Mouse (Mus musculus): ENCODE measurements at regions not wholly inside any gene's neighbourhood (a gene's known extent, or its start where the extent isn't known, plus 50 kb on each side); places are given as distances from the start of the nearest gene placed in this dataset.

DNA sequence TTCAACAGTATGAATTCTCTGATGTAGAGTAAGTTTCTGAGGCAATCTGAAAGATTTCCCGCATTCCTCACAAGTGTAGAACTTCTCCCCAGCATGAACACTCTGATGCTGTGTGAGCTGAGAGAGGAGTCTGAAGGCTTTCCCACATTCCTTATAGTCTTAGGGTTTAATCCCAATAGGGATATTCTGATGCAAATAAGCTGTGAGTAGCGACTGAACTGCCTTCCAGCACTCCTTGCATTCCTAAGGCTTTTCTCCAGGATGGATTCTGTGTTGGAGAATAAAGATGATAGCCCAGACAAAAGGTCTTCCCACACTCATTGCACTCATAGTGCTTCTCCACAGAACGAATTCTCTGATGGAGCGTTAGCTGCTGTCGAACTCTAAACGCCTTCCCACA lies 152.6 kb upstream of the Api5 start:
- H3K27me3 ChIP-seq, result no peaks in the 10 kb centered on the region
- ChIA-PET POLR2A (no interaction called here), CTCF (interaction anchor here (0.5 kb wide), 1 partner anchor 123 kb away, joined by 3 read pairs; no protein-coding TSS in a partner anchor)
- ATAC-seq, result no peak
- DNase-seq (ENCODE audit: low read depth, low spot score), result no peak
- TF ChIP-seq CTCF (IDR thresholded peaks at IDR 0.05), result no peak
- in situ Hi-C loops (cut with MboI; ENCODE audit: low pct_unique_long_range_greater_than_20kb), result no loop called here

DNA sequence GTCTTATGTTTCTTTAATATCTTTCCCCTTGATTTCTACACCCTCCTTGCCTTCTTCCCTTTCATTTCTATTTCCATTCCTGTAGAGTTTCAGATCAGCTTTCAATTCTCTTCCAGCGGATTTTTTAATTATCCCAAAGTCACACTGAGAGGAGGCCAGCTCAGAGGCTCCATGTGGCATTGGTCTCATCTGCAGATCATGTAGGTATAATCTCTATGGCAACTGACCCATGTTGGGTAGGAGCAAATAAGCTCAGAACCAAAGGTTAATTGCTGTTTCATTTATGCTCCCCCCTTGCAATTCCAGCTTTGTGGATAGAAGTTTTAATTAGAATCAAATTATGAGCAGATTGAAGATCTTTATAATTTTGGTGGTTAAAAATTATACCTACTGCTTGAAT lies 149.3 kb upstream of the Api5 start:
- no peaks in the 10 kb centered on the region for H3K27me3 ChIP-seq
- no peak for TF ChIP-seq CTCF (IDR thresholded peaks at IDR 0.05)
- ATAC-seq, result no peak
- ChIA-PET CTCF (no interaction called here), POLR2A (no interaction called here)
- in situ Hi-C loops (cut with MboI; ENCODE audit: low pct_unique_long_range_greater_than_20kb), result no loop called here
- DNase-seq (ENCODE audit: low read depth, low spot score), result no peak

DNA sequence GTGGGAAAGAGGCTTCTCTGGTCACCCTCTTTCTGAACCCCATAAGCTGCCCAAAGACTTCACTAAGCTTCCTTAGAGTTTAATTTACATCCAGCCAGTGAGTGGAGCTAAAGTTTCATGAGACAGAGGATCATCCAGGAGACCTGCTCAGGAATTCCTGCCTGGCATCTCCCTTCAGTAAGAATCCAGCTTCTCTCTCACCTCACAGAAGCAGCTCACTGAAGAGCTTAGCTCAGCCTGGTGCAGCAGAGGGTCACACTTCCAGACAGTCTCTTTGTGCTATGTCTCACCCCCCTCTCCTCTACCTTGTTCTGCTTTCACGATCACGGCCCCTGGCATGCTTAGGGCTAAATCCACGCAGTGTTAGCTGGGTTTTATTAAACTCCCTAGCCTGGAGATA lies 133.7 kb upstream of the Api5 start:
- POLR2A ChIA-PET, result no interaction called here
- H3K27me3 ChIP-seq, result no peaks in the 10 kb centered on the region
- in situ Hi-C loops (cut with MboI; ENCODE audit: low pct_unique_long_range_greater_than_20kb), result no loop called here
- ATAC-seq, result no peak
- no peak for TF ChIP-seq CTCF (IDR thresholded peaks at IDR 0.05)
- no peak for DNase-seq (ENCODE audit: low read depth, low spot score)
- CTCF ChIA-PET, result no interaction called here

DNA sequence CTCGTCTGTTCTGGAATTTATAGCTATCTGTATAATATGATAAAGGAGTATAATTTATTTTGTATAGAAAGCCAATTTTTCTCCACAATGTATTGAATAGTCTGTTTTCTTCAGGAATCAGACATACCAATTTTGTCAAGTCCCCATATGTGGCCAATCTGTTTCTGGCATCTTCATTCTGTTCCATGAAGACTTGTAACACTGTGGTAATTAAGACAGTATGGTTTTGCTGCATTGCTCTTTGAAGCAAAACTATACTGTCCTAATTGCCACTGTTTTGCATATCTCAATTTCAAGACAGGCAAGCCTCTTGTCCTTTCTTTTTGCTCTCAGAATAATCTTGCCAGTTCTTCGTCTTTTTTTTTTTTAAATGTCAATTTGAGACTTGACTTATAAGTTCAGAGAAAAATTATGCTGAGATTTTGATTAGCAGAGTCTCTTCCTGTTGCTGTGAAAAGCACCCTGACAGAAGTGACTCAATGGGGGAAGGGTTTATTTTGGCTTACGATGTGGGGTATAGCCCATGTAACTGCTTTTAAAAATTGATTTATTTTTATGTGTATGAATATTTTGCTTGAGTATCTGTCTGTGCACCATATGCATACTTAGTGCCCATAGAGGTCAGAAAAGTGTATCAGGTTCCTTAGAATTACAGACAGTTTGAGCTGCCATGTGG lies 103.4 kb upstream of the Api5 start:
- H3K27me3 ChIP-seq, result no peaks in the 10 kb centered on the region
- ATAC-seq (no peak), DNase-seq (ENCODE audit: low read depth, low spot score) (no peak)
- in situ Hi-C loops (cut with MboI; ENCODE audit: low pct_unique_long_range_greater_than_20kb), result no loop called here
- ChIA-PET CTCF (no interaction called here), POLR2A (no interaction called here)
- no peak for TF ChIP-seq CTCF (IDR thresholded peaks at IDR 0.05)

DNA sequence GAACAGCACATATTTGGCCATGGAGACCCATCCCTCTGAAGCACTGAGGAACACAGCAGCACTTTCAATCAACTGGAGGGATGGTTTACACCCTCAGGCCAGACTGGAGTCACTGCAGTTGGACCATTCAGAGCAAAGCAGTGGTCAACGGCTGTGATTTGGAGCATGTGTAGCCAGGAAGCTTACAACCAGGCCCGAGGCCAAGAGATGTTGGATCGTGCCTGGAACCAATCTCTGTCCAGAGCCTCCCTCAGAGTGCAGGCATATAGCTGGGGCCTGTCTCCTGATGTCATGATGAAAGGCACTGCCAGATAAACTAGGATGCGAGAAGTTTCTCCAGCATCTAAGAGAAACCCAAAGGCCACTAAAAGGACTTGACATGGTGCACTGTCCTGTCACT lies 98.7 kb upstream of the Api5 start:
- DNase-seq (ENCODE audit: low read depth, low spot score) (no peak), ATAC-seq (no peak)
- ChIA-PET POLR2A (no interaction called here), CTCF (no interaction called here)
- no peak for TF ChIP-seq CTCF (IDR thresholded peaks at IDR 0.05)
- H3K27me3 ChIP-seq, result no peaks in the 10 kb centered on the region
- in situ Hi-C loops (cut with MboI; ENCODE audit: low pct_unique_long_range_greater_than_20kb), result no loop called here

DNA sequence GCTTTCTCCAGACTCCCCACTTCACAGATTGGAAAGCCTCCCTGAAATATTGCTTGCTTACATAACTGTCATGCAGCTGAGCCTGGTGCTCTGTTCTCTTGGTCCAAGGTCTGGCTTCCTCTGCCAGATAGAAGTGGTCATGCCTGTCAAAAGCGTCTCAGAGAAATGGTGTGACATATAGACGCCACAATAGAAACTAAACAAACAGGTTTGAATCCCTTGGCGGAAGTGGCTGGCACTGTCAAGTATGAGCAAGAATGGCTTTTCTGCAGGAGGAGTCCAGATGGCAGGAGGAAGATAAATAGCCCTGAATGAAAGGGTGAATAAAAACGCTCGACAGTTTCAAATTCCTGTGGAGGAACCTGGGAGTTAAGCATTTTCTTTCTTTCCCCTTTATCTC lies 93.2 kb upstream of the Api5 start:
- POLR2A ChIA-PET, result no interaction called here
- DNase-seq (ENCODE audit: low read depth, low spot score), result no peak
- no peaks in the 10 kb centered on the region for H3K27me3 ChIP-seq
- in situ Hi-C loops (cut with MboI; ENCODE audit: low pct_unique_long_range_greater_than_20kb), result no loop called here
- ATAC-seq, result no peak
- CTCF ChIA-PET, result no interaction called here
- no peak for TF ChIP-seq CTCF (IDR thresholded peaks at IDR 0.05)

DNA sequence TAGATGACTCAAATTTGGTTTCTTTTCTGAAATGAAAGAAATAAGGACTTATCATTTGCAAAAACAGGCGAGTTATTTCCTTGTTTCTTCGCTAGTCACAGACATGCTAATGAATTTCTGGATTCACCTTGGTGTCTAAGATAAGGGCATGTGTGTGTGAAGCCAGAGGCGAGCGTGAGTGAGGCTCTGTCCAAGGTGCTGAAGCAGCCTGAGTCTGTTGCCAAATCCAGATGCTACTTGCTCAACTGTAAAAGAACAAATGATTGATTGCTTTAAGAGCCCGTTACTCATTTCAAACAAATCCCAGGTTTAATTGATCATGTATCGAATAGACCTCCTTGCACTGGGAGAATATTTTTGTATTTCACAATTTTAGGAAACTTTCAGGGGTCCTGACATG lies 86.6 kb upstream of the Api5 start:
- H3K27me3 ChIP-seq, result no peaks in the 10 kb centered on the region
- ChIA-PET CTCF (no interaction called here), POLR2A (interaction anchor here (0.5 kb wide), 1 partner anchor 1883 kb away, joined by 4 read pairs; no protein-coding TSS in a partner anchor)
- no peak for ATAC-seq
- in situ Hi-C loops (cut with MboI; ENCODE audit: low pct_unique_long_range_greater_than_20kb), result no loop called here
- TF ChIP-seq CTCF (IDR thresholded peaks at IDR 0.05), result no peak
- DNase-seq (ENCODE audit: low read depth, low spot score), result peak; percentile 4

DNA sequence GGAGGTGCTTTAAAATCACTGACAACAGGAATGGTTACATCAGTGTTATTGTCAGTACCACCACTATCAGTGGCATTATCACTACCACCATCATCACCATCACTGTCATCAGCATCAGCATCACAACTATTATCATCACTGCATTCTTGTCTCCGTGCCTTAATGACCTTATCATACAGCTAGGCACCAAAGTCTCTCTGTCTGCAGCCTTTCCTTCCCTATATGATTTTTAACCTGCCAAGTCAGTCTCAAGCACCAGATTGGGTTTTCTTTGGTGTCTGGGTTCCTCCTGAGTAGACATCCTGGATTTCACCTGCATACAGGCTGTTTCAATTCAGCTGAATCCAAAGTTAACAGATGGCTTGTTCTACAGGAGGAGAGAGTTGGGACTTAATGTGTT lies 78.9 kb upstream of the Api5 start:
- peaks cover 3% of the 10 kb centered on the region for H3K27me3 ChIP-seq
- ATAC-seq (no peak), DNase-seq (ENCODE audit: low read depth, low spot score) (no peak)
- ChIA-PET CTCF (no interaction called here), POLR2A (no interaction called here)
- TF ChIP-seq CTCF (IDR thresholded peaks at IDR 0.05), result no peak
- in situ Hi-C loops (cut with MboI; ENCODE audit: low pct_unique_long_range_greater_than_20kb), result no loop called here

DNA sequence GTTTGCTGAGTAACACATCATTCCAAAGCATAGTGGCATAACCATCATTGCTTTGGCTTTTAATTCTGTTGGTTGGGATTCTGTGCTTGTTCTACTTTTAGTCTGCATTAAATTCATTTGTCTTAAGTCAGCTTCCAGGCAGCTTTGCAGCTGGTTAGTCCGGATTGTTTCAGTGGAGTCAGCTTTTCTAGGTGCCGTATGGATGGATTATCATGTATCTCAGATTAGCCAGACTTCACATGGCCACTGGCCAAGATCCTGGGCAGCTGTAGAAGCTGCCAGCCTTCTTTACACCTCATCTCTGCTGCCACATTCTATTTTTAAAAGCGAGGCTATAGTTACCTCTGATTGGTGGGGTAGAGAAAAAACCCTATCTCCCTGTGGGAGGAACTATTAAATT lies 74.1 kb upstream of the Api5 start:
- no peak for DNase-seq (ENCODE audit: low read depth, low spot score)
- H3K27me3 ChIP-seq, result peaks cover 3% of the 10 kb centered on the region
- in situ Hi-C loops (cut with MboI; ENCODE audit: low pct_unique_long_range_greater_than_20kb), result no loop called here
- CTCF ChIA-PET, result no interaction called here
- no peak for TF ChIP-seq CTCF (IDR thresholded peaks at IDR 0.05)
- POLR2A ChIA-PET, result no interaction called here
- ATAC-seq, result no peak

DNA sequence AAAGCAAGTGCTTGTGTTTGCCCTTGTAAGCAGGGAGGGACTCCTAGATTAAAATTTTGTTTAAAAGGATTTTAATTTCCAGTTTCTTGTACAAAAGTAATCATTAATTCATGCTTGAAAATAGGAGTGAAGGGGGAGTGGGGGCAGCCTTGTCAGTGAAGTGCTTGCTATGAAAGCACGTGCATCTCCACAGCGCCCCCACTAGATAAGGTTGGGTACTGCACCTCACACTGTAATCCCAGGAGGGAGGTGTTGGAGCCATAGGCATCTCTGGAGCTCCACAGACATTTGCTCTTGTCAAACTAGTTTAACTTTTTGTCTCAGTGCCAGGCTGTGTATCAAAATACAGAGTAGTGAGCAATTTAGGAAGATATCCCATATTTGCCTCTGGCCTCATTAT lies 62.7 kb upstream of the Api5 start:
- ChIA-PET POLR2A (no interaction called here), CTCF (no interaction called here)
- in situ Hi-C loops (cut with MboI; ENCODE audit: low pct_unique_long_range_greater_than_20kb), result no loop called here
- TF ChIP-seq CTCF (IDR thresholded peaks at IDR 0.05), result peak; percentile 42
- no peak for ATAC-seq
- no peak for DNase-seq (ENCODE audit: low read depth, low spot score)
- no peaks in the 10 kb centered on the region for H3K27me3 ChIP-seq

DNA sequence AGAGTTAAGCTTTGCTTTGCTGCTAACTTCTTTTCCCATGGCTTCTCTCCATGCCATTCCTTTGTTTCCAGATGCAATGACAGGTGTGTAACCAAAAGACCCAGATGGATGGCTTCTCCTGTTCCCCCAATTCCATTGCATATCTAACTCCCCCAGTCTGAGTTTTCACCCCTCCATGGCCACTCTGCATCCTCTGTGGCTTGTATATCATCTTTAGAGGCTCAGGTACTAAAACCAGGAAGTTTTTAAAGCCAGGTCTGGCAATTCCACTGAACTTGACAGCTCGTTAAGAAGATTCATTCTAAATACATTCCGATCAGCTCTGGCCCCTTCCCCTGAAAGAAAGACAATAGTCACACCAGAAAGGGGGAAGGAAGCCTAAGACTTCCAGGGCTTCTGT lies 60.6 kb upstream of the Api5 start:
- ATAC-seq (no peak), DNase-seq (ENCODE audit: low read depth, low spot score) (no peak)
- ChIA-PET CTCF (no interaction called here), POLR2A (no interaction called here)
- no peak for TF ChIP-seq CTCF (IDR thresholded peaks at IDR 0.05)
- in situ Hi-C loops (cut with MboI; ENCODE audit: low pct_unique_long_range_greater_than_20kb), result no loop called here
- no peaks in the 10 kb centered on the region for H3K27me3 ChIP-seq

All from Patski (cell line).